Mouse (Mus musculus) neural tube, embryonic 11.5 days (tissue): Measurements from ENCODE around the gene Gm49416. TPM values are rescaled to one million over a fixed set of nuclear protein-coding genes. Genes with fewer than 3 reads are reported as not detected.
"Not testable (repeated sequence)": the region's sequence is repeated elsewhere in the genome, so short reads cannot be mapped to it uniquely, and the experiment has no call there.

Source experiments
- ATAC-seq: fragments of 200-750 bp; cut with Nextera tagmentation; 2 replicates; pipeline ENCODE4 v1.8.0; 2017; ENCODE audit warnings: moderate number of reproducible peaks, mild to moderate bottlenecking, moderate TSS enrichment, moderate library complexity; ENCODE audit not compliant: insufficient read depth, low FRiP score, low TSS enrichment
- DNase-seq: peaks from one replicate; pipeline ENCODE4 v3.0.0-alpha.2; 2015; ENCODE audit warnings: low spot score
- H3K27ac ChIP-seq: fragments of 300-500 bp; sonication (generic); 2 replicates; pipeline ENCODE4 v1.5.1; 2014; ENCODE audit warnings: low read depth, mild to moderate bottlenecking, low read length
- H3K27me3 ChIP-seq: fragments of 300-500 bp; sonication (generic); 2 replicates; pipeline ENCODE4 v1.6.1; 2014; ENCODE audit warnings: mild to moderate bottlenecking, low read length, mixed read lengths; ENCODE audit not compliant: control insufficient read depth, insufficient read depth
- H3K36me3 ChIP-seq: fragments of 300-500 bp; sonication (generic); 2 replicates; pipeline ENCODE4 v1.6.1; 2014; ENCODE audit warnings: mild to moderate bottlenecking, low read length, moderate library complexity, mixed read lengths; ENCODE audit not compliant: control insufficient read depth, insufficient read depth
- H3K4me1 ChIP-seq: fragments of 300-500 bp; sonication (generic); 2 replicates; pipeline ENCODE4 v1.6.1; 2014; ENCODE audit warnings: low read length, mixed read lengths; ENCODE audit not compliant: control insufficient read depth, insufficient read depth
- H3K4me2 ChIP-seq: fragments of 300-500 bp; sonication (generic); 2 replicates; pipeline ENCODE4 v1.6.1; 2014; ENCODE audit warnings: low read depth, mild to moderate bottlenecking, moderate library complexity
- H3K4me3 ChIP-seq: fragments of 300-500 bp; sonication (generic); 2 replicates; pipeline ENCODE4 v1.5.1; 2014; ENCODE audit warnings: low read depth, low read length
- H3K9ac ChIP-seq: fragments of 300-500 bp; sonication (generic); 2 replicates; pipeline ENCODE4 v1.6.1; 2014; ENCODE audit warnings: mild to moderate bottlenecking, low read length
- H3K9me3 ChIP-seq: fragments of 300-500 bp; sonication (generic); 2 replicates; pipeline ENCODE4 v1.6.1; 2016; ENCODE audit warnings: low read length; ENCODE audit not compliant: control insufficient read depth
- WGBS: fragments of 180-500 bp; shearing (Covaris S2); extraction: QIAGEN DNeasy Blood & Tissue Kit; methylation state at CpG from one replicate; pipeline ENCODE4 v1.1.7; 2014; 5-methylcytosine and 5-hydroxymethylcytosine counted together
- polyA plus RNA-seq: library from polyadenylated mRNA; unstranded; fragments of >200 nt; fragmentation: Nextera tagmentation; extraction: Ambion mirVana; gene quantifications from 2 replicates; pipeline ENCODE4 v1.2.1, GENCODE M21; 2014

Gm49416 gene
- polyA plus RNA-seq, 1 experiment from 2014 or later = not detected

GRCm38 (mm10) chr19:8850402-8850901, 38.3 kb upstream of the Gm49416 start, which contains the start of gene Lrrn4cl:
Gene Lrrn4cl (plus strand): TSS chr19:8850768.
- Histone ChIP-seq H3K36me3 (peaks cover 5% of the 10 kb centered on the region), H3K4me1 (no peaks in the 10 kb centered on the region), H3K27me3 (no peaks in the 10 kb centered on the region), H3K27ac (no peak within 1 kb of the TSS), H3K4me3 (no peak within 1 kb of the TSS), H3K9ac (peak within 1 kb of the TSS; percentile 32; the same call in 1 of the 2 replicates), H3K9me3 (no peaks in the 10 kb centered on the region), H3K4me2 (no peak within 1 kb of the TSS)
- DNase-seq (peak; percentile 31), ATAC-seq (no peak)
- WGBS = 49% methylated on average over 7 of the region's 7 CpGs

DNA sequence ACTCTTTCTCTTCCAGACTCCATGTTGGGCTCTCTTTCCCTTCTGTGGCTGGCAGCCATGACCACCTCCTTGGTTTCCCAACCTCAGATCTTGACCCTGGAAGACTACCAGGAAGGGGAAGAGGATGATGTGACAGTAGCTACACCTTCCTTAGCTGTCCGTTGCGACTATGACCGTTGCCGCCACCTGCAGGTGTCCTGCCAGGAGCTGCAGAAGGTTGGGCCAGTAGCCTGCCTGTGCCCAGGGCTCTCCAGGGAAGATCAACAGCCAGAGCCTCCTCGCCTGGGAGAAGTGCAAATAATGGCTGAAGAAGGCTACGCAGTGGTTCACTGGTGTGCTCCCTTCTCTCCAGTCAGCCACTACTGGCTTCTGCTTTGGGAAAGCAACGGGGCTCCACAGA, 37.1 kb upstream of the Gm49416 start:
- Histone ChIP-seq H3K4me1 (no peaks in the 10 kb centered on the region), H3K4me2 (no peak overlapping the region), H3K9me3 (no peaks in the 10 kb centered on the region), H3K27me3 (no peaks in the 10 kb centered on the region), H3K36me3 (peaks cover 2% of the 10 kb centered on the region), H3K27ac (no peak overlapping the region), H3K9ac (no peak overlapping the region), H3K4me3 (no peak overlapping the region)
- ATAC-seq = no peak
- DNase-seq = no peak
- 56% methylated on average over 7 of the region's 7 CpGs for WGBS

GRCm38 (mm10) chr19:8852236-8852928, 36.3 kb upstream of the Gm49416 start:
- DNase-seq (no peak), ATAC-seq (no peak)
- Histone ChIP-seq H3K9me3 (no peaks in the 10 kb centered on the region), H3K9ac (no peak overlapping the region), H3K27me3 (no peaks in the 10 kb centered on the region), H3K36me3 (no peaks in the 10 kb centered on the region; the same call in 1 of the 2 replicates), H3K4me2 (no peak overlapping the region), H3K4me1 (no peaks in the 10 kb centered on the region), H3K4me3 (no peak overlapping the region), H3K27ac (no peak overlapping the region)
- WGBS = 58% methylated on average over 10 of the region's 10 CpGs

- Histone ChIP-seq H3K9me3 (no peaks in the 10 kb centered on the region), H3K9ac (no peak overlapping the region), H3K36me3 (no peaks in the 10 kb centered on the region; the same call in 1 of the 2 replicates), H3K4me3 (no peak overlapping the region), H3K4me2 (no peak overlapping the region), H3K27ac (no peak overlapping the region), H3K4me1 (no peaks in the 10 kb centered on the region), H3K27me3 (no peaks in the 10 kb centered on the region)
- ATAC-seq (no peak), DNase-seq (no peak)
- WGBS = 85% methylated on average over 3 of the region's 3 CpGs
Observed at GRCm38 (mm10) chr19:8853117-8853516, 35.6 kb upstream of the Gm49416 start.

DNA sequence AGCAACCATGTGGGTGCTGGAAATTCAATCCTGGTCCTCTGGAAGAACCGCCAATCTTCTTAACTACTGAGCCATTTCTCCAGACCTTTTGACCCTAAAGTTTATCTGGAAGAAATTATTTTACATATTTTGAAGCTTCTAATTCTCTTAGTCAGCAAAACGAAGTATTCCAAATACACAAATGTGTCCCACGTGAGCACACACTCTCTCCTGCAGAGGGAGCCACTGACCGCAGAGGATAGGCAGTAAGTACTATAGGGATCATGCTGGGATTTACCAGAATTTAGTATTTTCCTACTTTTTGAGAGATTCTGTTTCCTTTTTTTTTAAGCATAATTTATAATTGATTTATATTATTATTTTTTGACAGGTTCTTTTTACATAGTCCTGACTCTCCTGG, 31.0 kb upstream of the Gm49416 start:
- H3K4me3 ChIP-seq = no peak overlapping the region
- H3K9me3 ChIP-seq = no peaks in the 10 kb centered on the region
- no peak overlapping the region for H3K9ac ChIP-seq
- H3K27me3 ChIP-seq = no peaks in the 10 kb centered on the region
- DNase-seq (peak; percentile 45), ATAC-seq (no peak)
- H3K36me3 ChIP-seq = no peaks in the 10 kb centered on the region
- no peak overlapping the region for H3K4me2 ChIP-seq
- H3K4me1 ChIP-seq = no peaks in the 10 kb centered on the region
- WGBS = 53% methylated on average over 4 of the region's 4 CpGs
- H3K27ac ChIP-seq = no peak overlapping the region

GRCm38 (mm10) chr19:8859018-8859417, 29.7 kb upstream of the Gm49416 start:
- no peak for DNase-seq

DNA sequence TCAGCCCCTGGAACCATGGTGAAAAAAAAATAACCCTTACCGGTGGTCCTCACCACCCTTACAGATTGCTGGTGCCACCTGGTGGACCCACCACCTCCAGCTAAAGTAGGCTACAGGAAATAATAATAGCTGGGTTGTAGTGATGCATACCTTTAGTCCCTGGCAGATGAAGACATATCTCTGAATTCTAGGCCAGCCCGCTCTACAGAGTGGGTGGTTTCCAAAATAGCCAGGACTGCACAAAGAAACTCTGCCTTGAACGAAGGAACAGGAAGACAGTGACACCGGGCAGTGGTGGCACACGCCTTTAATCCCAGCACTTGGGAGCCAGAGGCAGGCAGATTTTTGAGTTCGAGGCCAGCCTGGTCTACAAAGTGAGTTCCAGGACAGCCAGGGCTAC, 24.5 kb upstream of the Gm49416 start:
- no peaks in the 10 kb centered on the region for H3K36me3 ChIP-seq
- no peak overlapping the region for H3K9ac ChIP-seq
- no peaks in the 10 kb centered on the region for H3K9me3 ChIP-seq
- no peak overlapping the region for H3K4me2 ChIP-seq
- ATAC-seq = no peak
- no peak overlapping the region for H3K27ac ChIP-seq
- no peak overlapping the region for H3K4me3 ChIP-seq
- H3K27me3 ChIP-seq = no peaks in the 10 kb centered on the region
- no peak for DNase-seq
- WGBS = 87% methylated on average over 6 of the region's 6 CpGs
- H3K4me1 ChIP-seq = no peaks in the 10 kb centered on the region

More at GRCm38 (mm10) chr19:8859018-8859417, 29.7 kb upstream of the Gm49416 start:
- no peak for ATAC-seq
- no peaks in the 10 kb centered on the region for H3K36me3 ChIP-seq
- WGBS = 19% methylated on average over 1 of the region's 1 CpGs
- no peaks in the 10 kb centered on the region for H3K9me3 ChIP-seq
- H3K27me3 ChIP-seq = no peaks in the 10 kb centered on the region
- no peak overlapping the region for H3K9ac ChIP-seq
- no peak overlapping the region for H3K4me3 ChIP-seq
- H3K4me2 ChIP-seq = no peak overlapping the region
- no peak overlapping the region for H3K27ac ChIP-seq
- no peaks in the 10 kb centered on the region for H3K4me1 ChIP-seq

DNA sequence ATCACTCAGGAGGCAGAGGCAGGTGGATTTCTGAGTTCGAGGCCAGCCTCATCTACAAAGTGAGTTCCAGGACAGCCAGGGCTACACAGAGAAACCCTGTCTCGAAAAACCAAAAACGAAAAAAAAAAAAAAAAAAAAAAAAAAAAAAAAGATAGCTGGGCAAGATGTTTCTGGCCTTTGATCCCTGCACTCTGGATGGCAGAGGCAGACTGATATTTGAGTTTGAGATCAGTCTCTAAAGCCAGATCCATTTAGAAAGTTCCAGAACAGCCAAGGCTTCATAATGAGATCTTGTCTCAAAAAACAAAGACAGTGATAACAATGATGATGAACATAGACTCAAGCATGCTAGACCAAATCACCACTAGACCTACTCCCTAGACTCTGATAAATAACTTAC, 18.3 kb upstream of the Gm49416 start:
- H3K4me2 ChIP-seq, H3K27ac ChIP-seq, H3K27me3 ChIP-seq, ATAC-seq, DNase-seq, H3K4me3 ChIP-seq, H3K4me1 ChIP-seq, H3K9me3 ChIP-seq: not testable (repeated sequence)
- 0 out of 2 replicates have a peak overlapping the region, but pooled peaks have one; percentile 44 for H3K9ac ChIP-seq
- peaks cover 12% of the 10 kb centered on the region for H3K36me3 ChIP-seq
- 81% methylated on average over 3 of the region's 3 CpGs for whole genome bisulfite sequencing

- no peak overlapping the region; the same call in 1 of the 2 replicates for H3K27ac ChIP-seq
- DNase-seq (no peak), ATAC-seq (peak; percentile 48; the same call in 1 of the 2 replicates)
- H3K4me1 ChIP-seq = peaks cover 6% of the 10 kb centered on the region
- WGBS = 67% methylated on average over 9 of the region's 9 CpGs
- peak overlapping the region; percentile 100 for H3K4me3 ChIP-seq
- H3K4me2 ChIP-seq = peak overlapping the region; percentile 72
- no peaks in the 10 kb centered on the region for H3K27me3 ChIP-seq
- no peaks in the 10 kb centered on the region for H3K9me3 ChIP-seq
- H3K36me3 ChIP-seq = peaks cover 14% of the 10 kb centered on the region
- H3K9ac ChIP-seq = peak overlapping the region; percentile 44
Observed at GRCm38 (mm10) chr19:8870838-8871237, 17.9 kb upstream of the Gm49416 start.
